Mouse (Mus musculus) right cerebral cortex, postnatal 10 days (tissue): ENCODE data around the gene Ptpro.

ENCODE experiments used
- DNase-seq, 2 experiments: peaks; one replicate each; pipeline ENCODE4 v3.0.0; 2021; ENCODE audit warnings: low spot score in 2 of 2

Gene Ptpro

GRCm38 (mm10) chr6:137252194-137252886 lies at the start of gene Ptpro:
Ptpro (plus strand) TSS chr6:137252319.
- peak; percentile 81 to 89 for DNase-seq

GRCm38 (mm10) chr6:137202661-137203060 lies 49.5 kb upstream of the Ptpro start:
- no peak for DNase-seq

- peak; percentile 25 to 44 for DNase-seq
Observed at GRCm38 (mm10) chr6:137205662-137206400, 46.3 kb upstream of the Ptpro start.

GRCm38 (mm10) chr6:137207126-137207525 lies 45.0 kb upstream of the Ptpro start:
- no peak for DNase-seq

- DNase-seq = peak; percentile 77 to 80
Observed at GRCm38 (mm10) chr6:137209992-137210391, 42.1 kb upstream of the Ptpro start.

- DNase-seq = no peak
Observed at GRCm38 (mm10) chr6:137210991-137211390, 41.1 kb upstream of the Ptpro start.

GRCm38 (mm10) chr6:137211441-137211840 lies 40.7 kb upstream of the Ptpro start:
- no peak for DNase-seq

GRCm38 (mm10) chr6:137217841-137218463 lies 34.2 kb upstream of the Ptpro start:
- DNase-seq = no peak

GRCm38 (mm10) chr6:137252887-137253242 lies 746 bp downstream of the Ptpro start:
- DNase-seq = peak; percentile 45 to 47

- DNase-seq = no peak
Observed at GRCm38 (mm10) chr6:137253415-137253814, 1.3 kb downstream of the Ptpro start.

GRCm38 (mm10) chr6:137261033-137261432 lies 8.9 kb downstream of the Ptpro start:
- DNase-seq = no peak

- DNase-seq = no peak
Observed at GRCm38 (mm10) chr6:137262087-137262486, 10.0 kb downstream of the Ptpro start.

- no peak for DNase-seq
Observed at GRCm38 (mm10) chr6:137268019-137268418, 15.9 kb downstream of the Ptpro start.

- peak in 1 of 2 experiments; percentile 65 for DNase-seq
Observed at GRCm38 (mm10) chr6:137268592-137268991, 16.5 kb downstream of the Ptpro start.

- DNase-seq = peak in 1 of 2 experiments; percentile 51
Observed at GRCm38 (mm10) chr6:137272513-137272912, 20.4 kb downstream of the Ptpro start.

- DNase-seq = no peak
Observed at GRCm38 (mm10) chr6:137277587-137277994, 25.5 kb downstream of the Ptpro start.

GRCm38 (mm10) chr6:137279576-137279975 lies 27.5 kb downstream of the Ptpro start:
- no peak for DNase-seq

- no peak for DNase-seq
Observed at GRCm38 (mm10) chr6:137281541-137282049, 29.5 kb downstream of the Ptpro start.

- peak in 1 of 2 experiments; percentile 47 for DNase-seq
Observed at GRCm38 (mm10) chr6:137282050-137282449, 29.9 kb downstream of the Ptpro start.

- DNase-seq = no peak
Observed at GRCm38 (mm10) chr6:137286376-137286775, 34.3 kb downstream of the Ptpro start.

- no peak for DNase-seq
Observed at GRCm38 (mm10) chr6:137287788-137288187, 35.7 kb downstream of the Ptpro start.

GRCm38 (mm10) chr6:137288264-137288663 lies 36.1 kb downstream of the Ptpro start:
- DNase-seq = no peak
